Mouse (Mus musculus) heart, embryonic 11.5 days (tissue): ENCODE measurements around the gene Heatr5a. TPM values are rescaled to one million over a fixed set of nuclear protein-coding genes. Genes with fewer than 3 reads are reported as not detected.
A peak's percentile ranks its signal among the peaks of the same experiment; 100 is the strongest.

Experiments used
- ATAC-seq: fragments of 200-750 bp; cut with Nextera tagmentation; replicated peaks from 2 replicates; pipeline ENCODE4 v1.8.0; 2017; ENCODE audit warnings: moderate library complexity; ENCODE audit not compliant: insufficient number of reproducible peaks, low FRiP score, low TSS enrichment
- H3K27ac ChIP-seq: fragments of 300-500 bp; sonication (generic); 2 replicates; pipeline ENCODE4 v1.5.1; 2014; ENCODE audit warnings: mild to moderate bottlenecking, low read depth, low read length
- H3K27me3 ChIP-seq: fragments of 300-500 bp; sonication (generic); 2 replicates; pipeline ENCODE4 v1.6.1; 2014; ENCODE audit warnings: mild to moderate bottlenecking, low read length, mixed read lengths; ENCODE audit not compliant: control insufficient read depth, insufficient read depth
- H3K36me3 ChIP-seq: fragments of 300-500 bp; sonication (generic); 2 replicates; pipeline ENCODE4 v1.6.1; 2014; ENCODE audit warnings: mild to moderate bottlenecking, low read length, moderate library complexity, mixed read lengths; ENCODE audit not compliant: control insufficient read depth, insufficient read depth
- H3K4me1 ChIP-seq: fragments of 300-500 bp; sonication (generic); 2 replicates; pipeline ENCODE4 v1.6.1; 2014; ENCODE audit warnings: low read length; ENCODE audit not compliant: control insufficient read depth, insufficient read depth
- H3K4me2 ChIP-seq: fragments of 300-500 bp; sonication (generic); 2 replicates; pipeline ENCODE4 v1.6.1; 2014; ENCODE audit warnings: mild to moderate bottlenecking, moderate library complexity
- H3K4me3 ChIP-seq: fragments of 300-500 bp; sonication (generic); 2 replicates; pipeline ENCODE4 v1.5.1; 2014; ENCODE audit warnings: low read depth, low read length
- H3K9ac ChIP-seq: fragments of 300-500 bp; sonication (generic); 2 replicates; pipeline ENCODE4 v1.6.1; 2014; ENCODE audit warnings: mild to moderate bottlenecking, low read depth, low read length, moderate library complexity
- H3K9me3 ChIP-seq: fragments of 300-500 bp; sonication (generic); replicated peaks from 2 replicates; pipeline ENCODE4 v1.6.1; 2016; ENCODE audit warnings: low read length; ENCODE audit not compliant: control insufficient read depth
- WGBS: fragments of 180-500 bp; shearing (Covaris S2); extraction: QIAGEN DNeasy Blood & Tissue Kit; methylation state at CpG from one replicate; pipeline ENCODE4 v1.1.7; 2014; ENCODE audit not compliant: insufficient replicate concordance; 5-methylcytosine and 5-hydroxymethylcytosine counted together
- polyA plus RNA-seq: library from polyadenylated mRNA; unstranded; fragments of >200 nt; fragmentation: Nextera tagmentation; extraction: Ambion mirVana; gene quantifications from 2 replicates; pipeline ENCODE4 v1.2.1, GENCODE M21; 2014

Gene Heatr5a
- polyA plus RNA-seq, 1 experiment from 2014 or later: 10.2 TPM

- H3K9me3 ChIP-seq: no peaks in the 10 kb centered on the region
- peak overlapping the region; percentile 99 for H3K4me3 ChIP-seq
- 21% methylated on average over 6 of the region's 6 CpGs for WGBS
- no peaks in the 10 kb centered on the region for H3K27me3 ChIP-seq
- peak overlapping the region; percentile 100 for H3K9ac ChIP-seq
- peaks cover 11% of the 10 kb centered on the region; the same call in 1 of the 2 replicates for H3K4me1 ChIP-seq
- peak overlapping the region; percentile 100 for H3K27ac ChIP-seq
- ATAC-seq: no peak
- peak overlapping the region; percentile 83 for H3K4me2 ChIP-seq
- peaks cover 6% of the 10 kb centered on the region; the same call in 1 of the 2 replicates for H3K36me3 ChIP-seq
Observed at GRCm38 (mm10) chr12:51827958-51828650, 143.0 kb downstream of the Heatr5a start.

Other genes with a start within 250 kb of the Heatr5a start
- 38.7 and 42.4 TPM in 2 replicates for gene Hectd1, start 141.8 kb downstream of the Heatr5a start, polyA plus RNA-seq
- gene Dtd2, start 35.2 kb upstream of the Heatr5a start, polyA plus RNA-seq: 20.2 and 20.9 TPM in 2 replicates
- not detected in 2 replicates for gene Gpr33, start 56.7 kb upstream of the Heatr5a start, polyA plus RNA-seq
- 10.9 and 11.7 TPM in 2 replicates for gene Nubpl, start 126.4 kb upstream of the Heatr5a start, polyA plus RNA-seq